In the genomic region with DNA sequence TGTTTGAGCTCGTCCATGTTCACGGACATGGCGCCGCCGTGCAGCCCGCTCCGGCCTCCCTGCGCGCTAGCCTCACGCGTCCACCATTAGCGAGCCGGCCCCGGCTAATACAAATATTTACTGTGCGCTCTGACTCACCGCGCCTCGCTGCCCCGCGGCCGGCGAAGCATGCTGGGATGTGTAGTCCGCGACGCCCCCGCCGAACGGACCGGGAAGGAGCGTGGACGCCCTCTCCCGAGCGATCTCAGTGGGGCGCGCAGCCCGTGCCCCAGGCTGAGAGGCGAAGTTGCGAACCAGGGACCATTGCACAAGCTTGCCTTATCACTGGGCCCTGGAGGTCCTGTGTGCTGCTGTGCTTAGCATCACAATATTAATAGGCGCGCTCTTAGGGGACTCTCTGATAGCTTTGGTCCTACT, we compare ENCODE assay signal across 8 mouse cellular contexts. TPM values are rescaled to one million over a fixed set of nuclear protein-coding genes. Genes with fewer than 3 reads are reported as not detected.
DNase-seq lines count a peak whose midpoint lies in the region; ATAC-seq and TF ChIP-seq lines count a peak whose summit lies in the region.

No protein-coding gene starts in this region.

- peaks cover 7% of the 10 kb centered on the region for H3K4me1 ChIP-seq in bone marrow, adult 2 months (ENCODE audit: control insufficient read depth, insufficient read depth, low read length)
- peaks cover 20% of the 10 kb centered on the region; the same call in 1 of the 2 replicates for H3K4me1 ChIP-seq in embryonic facial prominence, embryonic 14.5 days (ENCODE audit: control insufficient read depth, insufficient read depth, low read length)
- peaks cover 9% of the 10 kb centered on the region for H3K4me1 ChIP-seq in limb, embryonic 14.5 days (ENCODE audit: control insufficient read depth, insufficient read depth, low read length)
- H3K4me1 ChIP-seq in midbrain, embryonic 16.5 days (ENCODE audit: control insufficient read depth, insufficient read depth, low read length): peaks cover 25% of the 10 kb centered on the region
- H3K4me1 ChIP-seq in spleen, adult 2 months (ENCODE audit: control insufficient read depth, insufficient read depth, insufficient read length): peaks cover 14% of the 10 kb centered on the region; the same call in 1 of the 2 replicates

- DNase-seq in 416B (ENCODE audit: low read depth): peak; percentile 87
- DNase-seq in embryonic facial prominence, embryonic 14.5 days (ENCODE audit: low spot score): peak; percentile 94
- DNase-seq in heart, adult 8-10 months (ENCODE audit: low spot score): peak; percentile 89
- peak; percentile 91 for DNase-seq in kidney, adult 9 months
- peak; percentile 83 for DNase-seq in limb, embryonic 14.5 days (ENCODE audit: low spot score)
- peak; percentile 56 to 86 for DNase-seq in spleen, adult 2 months (ENCODE audit: low read depth in 1 of 2, low spot score in 2 of 2)

- no peaks in the 10 kb centered on the region for H3K27me3 ChIP-seq in embryonic facial prominence, embryonic 14.5 days (replicated peaks; ENCODE audit: control insufficient read depth, insufficient read depth, low read length)
- no peaks in the 10 kb centered on the region for H3K27me3 ChIP-seq in limb, embryonic 14.5 days (ENCODE audit: control insufficient read depth, insufficient read depth, low read length)
- no peaks in the 10 kb centered on the region for H3K27me3 ChIP-seq in midbrain, embryonic 16.5 days (ENCODE audit: control insufficient read depth, insufficient read depth, low read depth, low read length)
- no peaks in the 10 kb centered on the region for H3K27me3 ChIP-seq in spleen, adult 2 months (ENCODE audit: control insufficient read depth, insufficient read depth, low read length)

- peak; percentile 92 for TF ChIP-seq POLR2A in bone marrow, adult 2 months (IDR thresholded peaks at IDR 0.05; ENCODE audit: borderline replicate concordance, control insufficient read depth, low read depth, low read length)
- peak; percentile 62; the same call in 1 of the 2 replicates for TF ChIP-seq POLR2A in limb, embryonic 14.5 days (IDR thresholded peaks at IDR 0.05; ENCODE audit: borderline replicate concordance, extremely low read depth, insufficient read depth, insufficient read length)
- peak; percentile 57 for TF ChIP-seq POLR2A in spleen, adult 2 months (IDR thresholded peaks at IDR 0.05; ENCODE audit: low read depth, low read length)

- no peaks in the 10 kb centered on the region for H3K9me3 ChIP-seq in embryonic facial prominence, embryonic 14.5 days (ENCODE audit: control insufficient read depth, low read length)
- H3K9me3 ChIP-seq in limb, embryonic 14.5 days (ENCODE audit: control insufficient read depth, low read length): no peaks in the 10 kb centered on the region
- no peaks in the 10 kb centered on the region for H3K9me3 ChIP-seq in midbrain, embryonic 16.5 days (replicated peaks; ENCODE audit: control insufficient read depth, low read length, poor library complexity, severe bottlenecking)

- H3K27ac ChIP-seq in bone marrow, adult 2 months (ENCODE audit: control insufficient read depth, insufficient read depth, low read depth, low read length, poor library complexity): peak overlapping the region; percentile 95
- peak overlapping the region; percentile 100 for H3K27ac ChIP-seq in embryonic facial prominence, embryonic 14.5 days (replicated peaks; ENCODE audit: low read depth, low read length)
- H3K27ac ChIP-seq in limb, embryonic 14.5 days (replicated peaks; ENCODE audit: low read depth, low read length): peak overlapping the region; percentile 95
- peak overlapping the region; percentile 98 for H3K27ac ChIP-seq in midbrain, embryonic 16.5 days (ENCODE audit: low read length)
- H3K27ac ChIP-seq in spleen, adult 2 months (ENCODE audit: insufficient read depth, low read length): peak overlapping the region; percentile 97

- WGBS in bone marrow, adult 2 months: under 1% methylated on average over 40 of the region's 40 CpGs
- WGBS in embryonic facial prominence, embryonic 14.5 days: under 1% methylated on average over 26 of the region's 40 CpGs
- WGBS in limb, embryonic 14.5 days: under 1% methylated on average over 40 of the region's 40 CpGs
- under 1% methylated on average over 40 of the region's 40 CpGs for WGBS in midbrain, embryonic 16.5 days
- WGBS in spleen, adult 2 months: 1% methylated on average over 40 of the region's 40 CpGs

- ATAC-seq in embryonic facial prominence, embryonic 14.5 days (ENCODE audit: low read depth): peak; percentile 76
- ATAC-seq in limb, embryonic 14.5 days (ENCODE audit: low FRiP score, low read depth): peak; percentile 74
- peak; percentile 75 for ATAC-seq in midbrain, embryonic 16.5 days

- peak overlapping the region; percentile 98 for H3K4me3 ChIP-seq in bone marrow, adult 2 months (replicated peaks; ENCODE audit: control insufficient read depth, low read depth, low read length)
- peak overlapping the region; percentile 86 for H3K4me3 ChIP-seq in embryonic facial prominence, embryonic 14.5 days (ENCODE audit: low read depth, low read length)
- H3K4me3 ChIP-seq in limb, embryonic 14.5 days (replicated peaks; ENCODE audit: low read length): peak overlapping the region; percentile 89
- peak overlapping the region; percentile 83 for H3K4me3 ChIP-seq in midbrain, embryonic 16.5 days (ENCODE audit: low read depth, low read length)
- peak overlapping the region; percentile 96 for H3K4me3 ChIP-seq in spleen, adult 2 months (ENCODE audit: extremely low read depth, insufficient read depth, insufficient read length)

- peak; percentile 29; the same call in 1 of the 2 replicates for TF ChIP-seq CTCF in bone marrow, adult 2 months (IDR thresholded peaks at IDR 0.05; ENCODE audit: control insufficient read depth, insufficient read depth, low read length)
- TF ChIP-seq CTCF in spleen, adult 2 months (IDR thresholded peaks at IDR 0.05; ENCODE audit: extremely low read depth, insufficient read depth, insufficient read length, insufficient replicate concordance): no peak

- H3K4me2 ChIP-seq in embryonic facial prominence, embryonic 14.5 days (ENCODE audit: low read depth, low read length): peak overlapping the region; percentile 76
- H3K4me2 ChIP-seq in limb, embryonic 14.5 days (replicated peaks; ENCODE audit: low read depth, low read length, severe bottlenecking): peak overlapping the region; percentile 84
- H3K4me2 ChIP-seq in midbrain, embryonic 16.5 days (ENCODE audit: low read length): peak overlapping the region; percentile 80

- H3K9ac ChIP-seq in embryonic facial prominence, embryonic 14.5 days (ENCODE audit: low read depth, low read length): peak overlapping the region; percentile 92
- peak overlapping the region; percentile 89 for H3K9ac ChIP-seq in limb, embryonic 14.5 days (ENCODE audit: low read depth, low read length, severe bottlenecking)
- H3K9ac ChIP-seq in midbrain, embryonic 16.5 days (ENCODE audit: low read depth, low read length): peak overlapping the region; percentile 82

- peaks cover 14% of the 10 kb centered on the region for H3K36me3 ChIP-seq in embryonic facial prominence, embryonic 14.5 days (ENCODE audit: control insufficient read depth, insufficient read depth, low read length)
- H3K36me3 ChIP-seq in limb, embryonic 14.5 days (ENCODE audit: control insufficient read depth, insufficient read depth, low read length): peaks cover 15% of the 10 kb centered on the region
- H3K36me3 ChIP-seq in midbrain, embryonic 16.5 days (ENCODE audit: control insufficient read depth, insufficient read depth, low read length): no peaks in the 10 kb centered on the region; the same call in 1 of the 2 replicates
- H3K36me3 ChIP-seq in spleen, adult 2 months (ENCODE audit: control insufficient read depth, insufficient read depth, low read length): peaks cover 8% of the 10 kb centered on the region; the same call in 1 of the 2 replicates

RNA-seq across cellular contexts. Expression of gene Ubald1, which starts 0.4 kb away (rescaled TPM):
- polyA plus RNA-seq in bone marrow, adult 2 months (2011; ENCODE audit: insufficient read depth, insufficient read length, low replicate concordance, missing spikeins): 19.4 and 38.1 TPM in 2 replicates
- 36.3 and 39.0 TPM in 2 replicates for polyA plus RNA-seq in embryonic facial prominence, embryonic 14.5 days (2014; fragmentation: Nextera tagmentation; extraction: Ambion mirVana)
- total RNA-seq in heart, adult 8-10 months (2022): 10 to 100 TPM; 14.6 to 20.6 (median 19.2) TPM
- 32.5 and 42.3 TPM in 2 replicates for polyA plus RNA-seq in limb, embryonic 14.5 days (2012; rRNA removed)
- 42.0 and 44.3 TPM in 2 replicates for polyA plus RNA-seq in limb, embryonic 14.5 days (2014; fragmentation: Nextera tagmentation; extraction: Ambion mirVana)
- 54.9 and 63.3 TPM in 2 replicates for polyA plus RNA-seq in midbrain, embryonic 16.5 days (2015; fragmentation: Nextera tagmentation; extraction: Ambion mirVana)
- 65.6 and 67.6 TPM in 2 replicates for polyA plus RNA-seq in spleen, adult 2 months (2012; rRNA removed)

RNA-seq across cellular contexts. Expression of gene Mgrn1, which starts 6.3 kb away (rescaled TPM):
- 12.9 and 22.1 TPM in 2 replicates for polyA plus RNA-seq in bone marrow, adult 2 months (2011; ENCODE audit: insufficient read depth, insufficient read length, low replicate concordance, missing spikeins)
- polyA plus RNA-seq in embryonic facial prominence, embryonic 14.5 days (2014; fragmentation: Nextera tagmentation; extraction: Ambion mirVana): 76.2 and 87.8 TPM in 2 replicates
- total RNA-seq in heart, adult 8-10 months (2022): 100 to 1,000 TPM; 166 to 200 (median 185) TPM
- polyA plus RNA-seq in limb, embryonic 14.5 days (2012; rRNA removed): 101 and 132 TPM in 2 replicates
- 87.7 and 92.7 TPM in 2 replicates for polyA plus RNA-seq in limb, embryonic 14.5 days (2014; fragmentation: Nextera tagmentation; extraction: Ambion mirVana)
- 118 and 126 TPM in 2 replicates for polyA plus RNA-seq in midbrain, embryonic 16.5 days (2015; fragmentation: Nextera tagmentation; extraction: Ambion mirVana)
- polyA plus RNA-seq in spleen, adult 2 months (2012; rRNA removed): 103 and 134 TPM in 2 replicates

RNA-seq across cellular contexts. Expression of gene 4930562C15Rik, which starts 44.5 kb away (rescaled TPM):
- 1.7 TPM in 1 of 2 replicates, not detected in the other for polyA plus RNA-seq in bone marrow, adult 2 months (2011; ENCODE audit: insufficient read depth, insufficient read length, low replicate concordance, missing spikeins)
- 0.33 and 0.39 TPM in 2 replicates for polyA plus RNA-seq in embryonic facial prominence, embryonic 14.5 days (2014; fragmentation: Nextera tagmentation; extraction: Ambion mirVana)
- not detected for total RNA-seq in heart, adult 8-10 months (2022)
- polyA plus RNA-seq in limb, embryonic 14.5 days (2012; rRNA removed): not detected in 2 replicates
- 0.37 and 0.70 TPM in 2 replicates for polyA plus RNA-seq in limb, embryonic 14.5 days (2014; fragmentation: Nextera tagmentation; extraction: Ambion mirVana)
- polyA plus RNA-seq in midbrain, embryonic 16.5 days (2015; fragmentation: Nextera tagmentation; extraction: Ambion mirVana): 0.26 and 0.36 TPM in 2 replicates
- polyA plus RNA-seq in spleen, adult 2 months (2012; rRNA removed): not detected in 2 replicates

RNA-seq across cellular contexts. Expression of gene Nudt16l1, which starts 58.8 kb away (rescaled TPM):
- 30.5 and 49.4 TPM in 2 replicates for polyA plus RNA-seq in bone marrow, adult 2 months (2011; ENCODE audit: insufficient read depth, insufficient read length, low replicate concordance, missing spikeins)
- 143 and 162 TPM in 2 replicates for polyA plus RNA-seq in embryonic facial prominence, embryonic 14.5 days (2014; fragmentation: Nextera tagmentation; extraction: Ambion mirVana)
- total RNA-seq in heart, adult 8-10 months (2022): 10 to 100 TPM; 14.2 to 20.0 (median 16.6) TPM
- polyA plus RNA-seq in limb, embryonic 14.5 days (2012; rRNA removed): 127 and 140 TPM in 2 replicates
- 172 and 178 TPM in 2 replicates for polyA plus RNA-seq in limb, embryonic 14.5 days (2014; fragmentation: Nextera tagmentation; extraction: Ambion mirVana)
- 117 and 119 TPM in 2 replicates for polyA plus RNA-seq in midbrain, embryonic 16.5 days (2015; fragmentation: Nextera tagmentation; extraction: Ambion mirVana)
- polyA plus RNA-seq in spleen, adult 2 months (2012; rRNA removed): 70.3 and 78.4 TPM in 2 replicates

Comparison
In these comparisons a context has a peak if more than half of its experiments do, and no peak if none do; other contexts are left out.
1. Peak in every context shown above with its lines: DNase-seq, ATAC-seq, H3K4me3 ChIP-seq and H3K27ac ChIP-seq.